ENCODE assay signal across 8 mouse cellular contexts in genomic region chr12:59013234-59013633, GRCm38 (mm10). TPM values are rescaled to one million over a fixed set of nuclear protein-coding genes. Genes with fewer than 3 reads are reported as not detected.
DNase-seq lines count a peak whose midpoint lies in the region; ATAC-seq and TF ChIP-seq lines count a peak whose summit lies in the region.

Gene Gemin2 (plus strand): TSS chr12:59013393.

- no peaks in the 10 kb centered on the region for H3K9me3 ChIP-seq in erythroblast, embryonic 14.5 days (ENCODE audit: control insufficient read depth, low read length)
- no peaks in the 10 kb centered on the region for H3K9me3 ChIP-seq in heart, embryonic 13.5 days
- H3K9me3 ChIP-seq in liver, embryonic 12.5 days (replicated peaks), result no peaks in the 10 kb centered on the region
- H3K9me3 ChIP-seq in stomach, embryonic 15.5 days, result no peaks in the 10 kb centered on the region

- H3K4me2 ChIP-seq in heart, embryonic 13.5 days, result peak within 1 kb of the TSS; percentile 70
- peak within 1 kb of the TSS; percentile 89 for H3K4me2 ChIP-seq in liver, embryonic 12.5 days
- H3K4me2 ChIP-seq in stomach, embryonic 15.5 days, result peak within 1 kb of the TSS; percentile 85

- H3K4me3 ChIP-seq in C2C12 (ENCODE audit: insufficient read depth, poor library complexity, severe bottlenecking), result peak within 1 kb of the TSS; percentile 82
- H3K4me3 ChIP-seq in erythroblast, embryonic 14.5 days (replicated peaks), result peak within 1 kb of the TSS; percentile 88
- peak within 1 kb of the TSS; percentile 95 for H3K4me3 ChIP-seq in heart, embryonic 13.5 days
- H3K4me3 ChIP-seq in liver, embryonic 12.5 days, result peak within 1 kb of the TSS; percentile 75
- peak within 1 kb of the TSS; percentile 76 for H3K4me3 ChIP-seq in stomach, embryonic 15.5 days (replicated peaks)

- H3K9ac ChIP-seq in heart, embryonic 13.5 days, result peak within 1 kb of the TSS; percentile 89
- H3K9ac ChIP-seq in liver, embryonic 12.5 days, result peak within 1 kb of the TSS; percentile 79
- peak within 1 kb of the TSS; percentile 45 for H3K9ac ChIP-seq in stomach, embryonic 15.5 days

- under 1% methylated on average over 28 of the region's 28 CpGs for WGBS in heart, embryonic 13.5 days
- under 1% methylated on average over 28 of the region's 28 CpGs for WGBS in liver, embryonic 12.5 days (ENCODE audit: insufficient replicate concordance)
- WGBS in stomach, embryonic 15.5 days, result under 1% methylated on average over 28 of the region's 28 CpGs

- peaks cover 46% of the 10 kb centered on the region for H3K4me1 ChIP-seq in erythroblast, embryonic 14.5 days (ENCODE audit: control insufficient read depth)
- peaks cover 33% of the 10 kb centered on the region for H3K4me1 ChIP-seq in heart, embryonic 13.5 days
- H3K4me1 ChIP-seq in liver, embryonic 12.5 days, result peaks cover 35% of the 10 kb centered on the region
- H3K4me1 ChIP-seq in stomach, embryonic 15.5 days, result peaks cover 10% of the 10 kb centered on the region; the same call in 1 of the 2 replicates

- DNase-seq in brain, embryonic 14.5 days (ENCODE audit: low read depth), result peak; percentile 96
- peak; percentile 95 for DNase-seq in kidney, postnatal 10 days
- peak; percentile 86 to 90 for DNase-seq in natural killer cell, adult 2 months (ENCODE audit: low spot score in 2 of 2)

- peak; percentile 59 for ATAC-seq in heart, embryonic 13.5 days (ENCODE audit: extremely low read depth, insufficient number of reproducible peaks, low FRiP score, low TSS enrichment)
- peak; percentile 75 for ATAC-seq in liver, embryonic 12.5 days
- ATAC-seq in stomach, embryonic 15.5 days (ENCODE audit: insufficient read depth, low FRiP score, low read depth), result peak; percentile 68

- H3K79me3 ChIP-seq in C2C12 (ENCODE audit: low read depth), result peaks cover 18% of the 10 kb centered on the region

- no peaks in the 10 kb centered on the region for H3K27me3 ChIP-seq in C2C12 (ENCODE audit: control insufficient read depth, insufficient read depth, insufficient read length)
- H3K27me3 ChIP-seq in erythroblast, embryonic 14.5 days (ENCODE audit: control insufficient read depth), result no peaks in the 10 kb centered on the region
- no peaks in the 10 kb centered on the region for H3K27me3 ChIP-seq in heart, embryonic 13.5 days (replicated peaks)
- H3K27me3 ChIP-seq in liver, embryonic 12.5 days (replicated peaks), result no peaks in the 10 kb centered on the region
- H3K27me3 ChIP-seq in stomach, embryonic 15.5 days (replicated peaks), result no peaks in the 10 kb centered on the region

- H3K27ac ChIP-seq in heart, embryonic 13.5 days (replicated peaks), result peak within 1 kb of the TSS; percentile 88
- H3K27ac ChIP-seq in liver, embryonic 12.5 days, result peak within 1 kb of the TSS; percentile 91
- H3K27ac ChIP-seq in stomach, embryonic 15.5 days, result peak within 1 kb of the TSS; percentile 85

- H3K79me2 ChIP-seq in C2C12 (ENCODE audit: control insufficient read depth, insufficient read depth), result peaks cover 48% of the 10 kb centered on the region

- no peak for TF ChIP-seq CTCF in C2C12 (IDR thresholded peaks at IDR 0.05; ENCODE audit: control insufficient read depth, insufficient read depth, insufficient read length)
- TF ChIP-seq CTCF in brain, embryonic 14.5 days (IDR thresholded peaks at IDR 0.05; ENCODE audit: borderline replicate concordance, extremely low read depth, insufficient read depth, insufficient read length), result no peak

- H3K36me3 ChIP-seq in C2C12 (ENCODE audit: control insufficient read depth, insufficient read depth), result peaks cover 34% of the 10 kb centered on the region
- peaks cover 43% of the 10 kb centered on the region for H3K36me3 ChIP-seq in erythroblast, embryonic 14.5 days (ENCODE audit: control insufficient read depth)
- H3K36me3 ChIP-seq in heart, embryonic 13.5 days, result peaks cover 30% of the 10 kb centered on the region
- H3K36me3 ChIP-seq in liver, embryonic 12.5 days, result peaks cover 32% of the 10 kb centered on the region
- H3K36me3 ChIP-seq in stomach, embryonic 15.5 days, result 0 out of 2 replicates have a peak, but pooled peaks cover 4% of the 10 kb centered on the region

- peak within 1 kb of the TSS; percentile 94 for H3ac ChIP-seq in C2C12 (ENCODE audit: control insufficient read depth, insufficient read length, low read depth)

- TF ChIP-seq POLR2A in brain, embryonic 14.5 days (IDR thresholded peaks at IDR 0.05; ENCODE audit: borderline replicate concordance, extremely low read depth, insufficient read depth, insufficient read length, poor library complexity, severe bottlenecking), result peak; percentile 55; the same call in 1 of the 2 replicates

TF ChIP-seq in C2C12, 6 proteins besides CTCF, POLR2A, EP300 and RAD21:
- TF ChIP-seq MYOD1 (IDR thresholded peaks at IDR 0.05; ENCODE audit: control insufficient read depth, insufficient read length, low read depth), result no peak
- peak; percentile 77 for TF ChIP-seq MAX (IDR thresholded peaks at IDR 0.05)

RNA-seq across cellular contexts. Expression of gene Gemin2, which starts in this region (rescaled TPM):
- polyA plus RNA-seq in C2C12 (2012; fragmentation: generic; extraction: Trizol), result 12.8 TPM
- 7.6 and 9.3 TPM in 2 replicates for polyA plus RNA-seq in brain, embryonic 14.5 days (2012; rRNA removed)
- polyA plus RNA-seq in erythroblast, embryonic 14.5 days (2012), result 0.40 and 0.54 TPM in 2 replicates
- polyA plus RNA-seq in heart, embryonic 13.5 days (2015; fragmentation: Nextera tagmentation; extraction: Ambion mirVana), result 22.4 and 25.1 TPM in 2 replicates
- polyA plus RNA-seq in liver, embryonic 12.5 days (2016; fragmentation: Nextera tagmentation; extraction: Ambion mirVana), result 27.3 and 28.2 TPM in 2 replicates
- 24.2 and 27.0 TPM in 2 replicates for polyA plus RNA-seq in stomach, embryonic 15.5 days (2015; fragmentation: Nextera tagmentation; extraction: Ambion mirVana)

Comparison
In these comparisons a context has a peak if more than half of its experiments do, and no peak if none do; other contexts are left out.
1. Peak in every context shown above with its lines: DNase-seq, ATAC-seq, H3K4me3 ChIP-seq and H3K27ac ChIP-seq.